Comparison of ENCODE assay signal across 8 mouse cellular contexts in the genomic region with DNA sequence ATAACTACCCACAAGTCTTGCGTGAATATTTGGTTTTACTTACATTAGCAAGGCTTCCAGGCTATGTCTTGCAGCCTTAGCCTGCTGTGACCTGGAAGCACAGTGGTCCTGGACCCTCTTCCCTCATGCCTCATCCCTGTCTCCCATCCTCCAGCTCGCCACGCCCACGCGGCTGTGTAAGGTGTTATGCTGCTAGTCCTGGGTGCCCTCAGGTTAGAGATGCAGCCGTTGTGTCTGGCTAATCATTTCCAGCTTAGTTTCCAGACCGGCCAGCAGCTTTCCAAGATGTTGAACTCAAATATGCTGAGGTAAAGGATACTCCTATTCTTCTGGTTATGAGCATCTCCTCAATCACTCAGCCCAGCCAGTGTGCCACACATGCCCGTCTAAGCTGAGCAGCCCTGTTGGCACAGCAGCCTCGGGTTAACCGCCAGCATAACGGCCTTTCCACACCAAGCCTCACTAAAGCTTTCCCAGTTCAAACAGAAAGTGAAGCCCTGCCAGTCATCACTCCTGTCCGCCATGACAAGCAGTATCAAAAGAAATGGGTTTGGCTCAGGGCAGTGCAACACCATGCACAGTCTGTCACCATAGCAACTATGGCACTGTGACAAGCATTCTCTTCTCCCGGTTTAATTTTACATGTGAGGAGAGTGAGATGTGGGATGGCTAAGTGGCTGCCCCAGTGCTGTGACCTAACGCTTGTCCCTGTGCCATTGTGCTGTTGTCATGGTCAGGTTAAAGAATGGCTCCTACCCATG.
DNase-seq lines count a peak whose midpoint lies in the region; ATAC-seq and TF ChIP-seq lines count a peak whose summit lies in the region.

No protein-coding gene starts in this region.

- no peak overlapping the region for H3K9ac ChIP-seq in heart, adult 2 months (ENCODE audit: low read depth, low read length)
- peak overlapping the region; percentile 18; the same call in 1 of the 2 replicates for H3K9ac ChIP-seq in neural tube, embryonic 11.5 days (ENCODE audit: low read length)
- no peak overlapping the region for H3K9ac ChIP-seq in liver, postnatal 0 days (replicated peaks)

- no peak overlapping the region for H3K4me3 ChIP-seq in heart, adult 2 months
- H3K4me3 ChIP-seq in forebrain, embryonic 10.5 days = peak overlapping the region; percentile 5; the same call in 1 of the 2 replicates
- H3K4me3 ChIP-seq in neural tube, embryonic 11.5 days (ENCODE audit: low read depth, low read length) = no peak overlapping the region
- H3K4me3 ChIP-seq in liver, postnatal 0 days (ENCODE audit: low read depth, low read length) = no peak overlapping the region

- TF ChIP-seq CTCF in heart, adult 2 months (IDR thresholded peaks at IDR 0.05) = no peak
- no peak for TF ChIP-seq CTCF in liver, postnatal 0 days (IDR thresholded peaks at IDR 0.05; ENCODE audit: low read depth)

- peak; percentile 10 to 18 for DNase-seq in heart, adult 18-20 months
- DNase-seq in heart, adult 2 months = no peak
- DNase-seq in forebrain, embryonic 10.5 days (ENCODE audit: extremely low spot score, low spot score) = peak; percentile 44
- peak; percentile 48 to 63 for DNase-seq in kidney, postnatal 36 days
- DNase-seq in neural tube, embryonic 11.5 days (ENCODE audit: low spot score) = peak; percentile 76
- no peak for DNase-seq in liver, postnatal 0 days
- no peak for DNase-seq in testis, postnatal 10 days (ENCODE audit: low spot score)

- H3K27me3 ChIP-seq in heart, adult 2 months (ENCODE audit: control insufficient read depth, insufficient read depth, low read length) = no peaks in the 10 kb centered on the region
- H3K27me3 ChIP-seq in forebrain, embryonic 10.5 days (ENCODE audit: poor library complexity, severe bottlenecking) = no peaks in the 10 kb centered on the region
- no peaks in the 10 kb centered on the region for H3K27me3 ChIP-seq in neural tube, embryonic 11.5 days (ENCODE audit: control insufficient read depth, insufficient read depth, low read length)
- no peaks in the 10 kb centered on the region for H3K27me3 ChIP-seq in liver, postnatal 0 days (ENCODE audit: insufficient read depth, low read length)

- H3K27ac ChIP-seq in heart, adult 2 months = no peak overlapping the region
- H3K27ac ChIP-seq in forebrain, embryonic 10.5 days = peak overlapping the region; percentile 77
- H3K27ac ChIP-seq in neural tube, embryonic 11.5 days (ENCODE audit: low read depth, low read length) = peak overlapping the region; percentile 69
- no peak overlapping the region for H3K27ac ChIP-seq in liver, postnatal 0 days (ENCODE audit: low read depth)

- no peaks in the 10 kb centered on the region for H3K4me1 ChIP-seq in heart, adult 2 months (ENCODE audit: control insufficient read depth, insufficient read depth, low read length)
- peaks cover 50% of the 10 kb centered on the region for H3K4me1 ChIP-seq in forebrain, embryonic 10.5 days
- H3K4me1 ChIP-seq in neural tube, embryonic 11.5 days (ENCODE audit: control insufficient read depth, insufficient read depth, low read length) = peaks cover 18% of the 10 kb centered on the region
- no peaks in the 10 kb centered on the region for H3K4me1 ChIP-seq in liver, postnatal 0 days (ENCODE audit: insufficient read depth)

- H3K4me2 ChIP-seq in neural tube, embryonic 11.5 days (ENCODE audit: low read depth) = peak overlapping the region; percentile 24; the same call in 1 of the 2 replicates
- no peak overlapping the region for H3K4me2 ChIP-seq in liver, postnatal 0 days (ENCODE audit: low read depth, low read length)

- peak; percentile 96 for ATAC-seq in neural tube, embryonic 11.5 days (ENCODE audit: insufficient read depth, low FRiP score, low TSS enrichment)
- ATAC-seq in liver, postnatal 0 days = no peak
- ATAC-seq in granulocyte monocyte progenitor cell, adult 5-6 weeks (replicated peaks; ENCODE audit: poor library complexity, severe bottlenecking) = no peak

- intact Hi-C loops in heart, adult 2 months (cut with DNase I) = no loop called here

- H3K36me3 ChIP-seq in heart, adult 2 months (ENCODE audit: control insufficient read depth, insufficient read depth, low read length) = no peaks in the 10 kb centered on the region
- no peaks in the 10 kb centered on the region for H3K36me3 ChIP-seq in forebrain, embryonic 10.5 days (replicated peaks)
- H3K36me3 ChIP-seq in neural tube, embryonic 11.5 days (ENCODE audit: control insufficient read depth, insufficient read depth, low read length) = no peaks in the 10 kb centered on the region
- no peaks in the 10 kb centered on the region for H3K36me3 ChIP-seq in liver, postnatal 0 days (replicated peaks; ENCODE audit: insufficient read depth, low read length)

- H3K9me3 ChIP-seq in forebrain, embryonic 10.5 days = no peaks in the 10 kb centered on the region
- H3K9me3 ChIP-seq in neural tube, embryonic 11.5 days (ENCODE audit: control insufficient read depth, low read length) = no peaks in the 10 kb centered on the region
- no peaks in the 10 kb centered on the region for H3K9me3 ChIP-seq in liver, postnatal 0 days (ENCODE audit: low read length)

- no peak for TF ChIP-seq POLR2A in heart, adult 2 months (IDR thresholded peaks at IDR 0.05; ENCODE audit: insufficient read depth, low read depth, low read length)

- TF ChIP-seq EP300 in heart, adult 2 months (IDR thresholded peaks at IDR 0.05; ENCODE audit: insufficient read depth, low read depth, low read length) = no peak
- TF ChIP-seq EP300 in liver, postnatal 0 days (IDR thresholded peaks at IDR 0.05; ENCODE audit: low read depth) = no peak

- no peaks in the 10 kb centered on the region for H3K79me2 ChIP-seq in heart, adult 2 months (replicated peaks; ENCODE audit: control insufficient read depth, insufficient read depth, low read length)

- WGBS in heart, adult 2 months = 67% methylated on average over 14 of the region's 14 CpGs
- 79% methylated on average over 14 of the region's 14 CpGs for WGBS in forebrain, embryonic 10.5 days
- 61% methylated on average over 14 of the region's 14 CpGs for WGBS in neural tube, embryonic 11.5 days
- 71% methylated on average over 14 of the region's 14 CpGs for WGBS in liver, postnatal 0 days (ENCODE audit: insufficient replicate concordance)

Comparison
In these comparisons a context has a peak if more than half of its experiments do, and no peak if none do; other contexts are left out.
1. DNase-seq: peak in heart, adult 18-20 months (2 of 2), forebrain, embryonic 10.5 days (single experiment), kidney, postnatal 36 days (2 of 2) and neural tube, embryonic 11.5 days (single experiment); none in heart, adult 2 months (0 of 2), liver, postnatal 0 days (single experiment) and testis, postnatal 10 days (single experiment).
2. H3K27ac ChIP-seq: peak in forebrain, embryonic 10.5 days (single experiment) and neural tube, embryonic 11.5 days (single experiment); none in heart, adult 2 months (single experiment) and liver, postnatal 0 days (single experiment).